Mouse (Mus musculus): Measurements from ENCODE around the gene Ppp1r1b.

GRCm38 (mm10) chr11:98381651-98382050 lies 33.4 kb downstream of the Ppp1r1b start:
- no peak for TF ChIP-seq FLI1 (IDR thresholded peaks at IDR 0.05; ENCODE audit: low read length)
- no peak for TF ChIP-seq GATA1 (IDR thresholded peaks at IDR 0.05; ENCODE audit: borderline replicate concordance, low read length)

All from megakaryocyte, embryonic 14.5 days (primary cell).